Mouse (Mus musculus) CH12.LX (cell line): ENCODE measurements around the gene Rps27rt.

Experiments used
- BHLHE40 ChIP-seq: IDR thresholded peaks from 2 replicates; pipeline ENCODE4 v1.6.1; 2011; ENCODE audit warnings: mild to moderate bottlenecking, low read depth, low read length, improper control_type of control experiment
- CTCF ChIP-seq, 2 experiments: IDR thresholded peaks in 1 of 2; conservative IDR thresholded peaks in 1 of 2; 2 replicates each; pipeline ENCODE4 v1.5.1; 2011 to 2012; ENCODE audit warnings: low read depth in 2 of 2, low read length in 2 of 2, improper control_type of control experiment in 1 of 2, inconsistent platforms in 1 of 2, mild to moderate bottlenecking in 1 of 2, moderate library complexity in 1 of 2
- E2F4 ChIP-seq: IDR thresholded peaks from 2 replicates; pipeline ENCODE4 v1.6.1; 2011; ENCODE audit warnings: low read depth, low read length, improper control_type of control experiment; ENCODE audit not compliant: insufficient replicate concordance
- EP300 ChIP-seq: IDR thresholded peaks from 2 replicates; pipeline ENCODE4 v1.6.1; 2011; ENCODE audit warnings: low read length, improper control_type of control experiment
- GABPA ChIP-seq: IDR thresholded peaks from 2 replicates; pipeline ENCODE4 v1.6.1; 2012; ENCODE audit warnings: low read depth, low read length, improper control_type of control experiment, inconsistent platforms; ENCODE audit not compliant: insufficient replicate concordance
- HCFC1 ChIP-seq: IDR thresholded peaks from 2 replicates; pipeline ENCODE4 v1.6.1; 2012; ENCODE audit warnings: low read depth, mild to moderate bottlenecking, inconsistent platforms, low read length, improper control_type of control experiment
- JUND ChIP-seq: conservative IDR thresholded peaks from 2 replicates; pipeline ENCODE4 v1.6.1; 2011; ENCODE audit warnings: low read depth, low read length, improper control_type of control experiment
- KAT2A ChIP-seq: IDR thresholded peaks from 2 replicates; pipeline ENCODE4 v1.6.1; 2012; ENCODE audit warnings: low read length, improper control_type of control experiment, inconsistent platforms; ENCODE audit not compliant: insufficient replicate concordance
- MEF2A ChIP-seq: IDR thresholded peaks from 2 replicates; pipeline ENCODE4 v1.6.1; 2014; ENCODE audit warnings: low read depth, mild to moderate bottlenecking, inconsistent platforms, low read length, improper control_type of control experiment, borderline replicate concordance
- PAX5 ChIP-seq: IDR thresholded peaks from 2 replicates; pipeline ENCODE4 v1.6.1; 2012; ENCODE audit warnings: low read length, inconsistent platforms, mixed read lengths
- POLR2A ChIP-seq: IDR thresholded peaks from 2 replicates; pipeline ENCODE4 v1.6.1; 2011; ENCODE audit warnings: low read depth, mild to moderate bottlenecking, improper control_type of control experiment, low read length
- POLR2AphosphoS2 ChIP-seq: IDR thresholded peaks from 2 replicates; pipeline ENCODE4 v1.6.1; 2011; ENCODE audit warnings: low read depth, low read length, improper control_type of control experiment
- TCF12 ChIP-seq: IDR thresholded peaks from 2 replicates; pipeline ENCODE4 v1.6.1; 2014; ENCODE audit warnings: low read depth, mild to moderate bottlenecking, inconsistent platforms, low read length, improper control_type of control experiment
- ZNF384 ChIP-seq: IDR thresholded peaks from 2 replicates; pipeline ENCODE4 v1.6.1; 2012; ENCODE audit warnings: low read depth, low read length, improper control_type of control experiment, inconsistent platforms

DNA sequence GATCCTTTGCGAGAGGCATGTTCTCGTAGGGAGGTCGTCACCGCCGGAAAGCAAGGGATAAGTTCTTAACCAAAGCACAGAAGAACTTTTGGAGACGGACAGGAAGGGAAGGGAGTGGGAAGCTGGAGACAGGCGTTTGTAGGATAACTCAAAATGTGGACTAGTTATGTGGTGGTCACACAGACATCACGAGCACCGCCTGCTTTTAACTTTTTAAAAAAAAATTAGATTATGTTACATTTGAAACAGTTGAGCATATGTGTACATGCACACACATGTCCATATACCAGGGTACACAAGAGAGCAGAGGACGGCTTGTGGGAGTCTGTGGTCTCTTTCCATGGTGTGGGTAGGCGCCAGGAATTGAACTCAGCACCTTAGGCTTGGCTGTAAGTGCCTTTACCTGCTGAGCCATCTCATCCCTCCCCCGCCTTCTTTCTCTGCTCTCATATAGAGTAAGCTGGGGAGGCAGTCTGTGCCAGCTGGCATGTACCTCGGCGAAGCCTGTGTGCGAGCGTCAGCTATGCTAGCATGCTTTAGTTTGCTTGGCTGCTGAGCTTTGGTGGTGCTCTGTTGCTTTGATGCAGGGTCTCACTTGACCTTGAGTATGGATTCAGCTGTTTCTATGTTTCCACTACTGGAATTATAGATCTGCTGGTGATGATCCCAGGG is at the start of gene Rps27rt:
- no peak for TF ChIP-seq GABPA
- no peak for TF ChIP-seq HCFC1
- no peak for TF ChIP-seq CTCF (conservative IDR thresholded peaks at IDR 0.05 in 1 of 2, IDR thresholded peaks at IDR 0.05 in 1 of 2; ENCODE audit: low read depth in 2 of 2, low read length in 2 of 2)
- TF ChIP-seq PAX5 = no peak
- no peak for TF ChIP-seq TCF12
- no peak for TF ChIP-seq EP300
- no peak for TF ChIP-seq POLR2A
- TF ChIP-seq MEF2A = no peak
- TF ChIP-seq JUND = no peak
- no peak for TF ChIP-seq E2F4
- no peak for TF ChIP-seq BHLHE40
- TF ChIP-seq POLR2AphosphoS2 = no peak
- TF ChIP-seq ZNF384 = no peak
- TF ChIP-seq KAT2A = no peak
